Mouse (Mus musculus): ENCODE results near the gene Cdk17. TPM values are rescaled to one million over a fixed set of nuclear protein-coding genes. Genes with fewer than 3 reads are reported as not detected.

Gene Cdk17
- polyA plus RNA-seq, 1 experiment from 2014 or later, result 19.2 TPM

DNA sequence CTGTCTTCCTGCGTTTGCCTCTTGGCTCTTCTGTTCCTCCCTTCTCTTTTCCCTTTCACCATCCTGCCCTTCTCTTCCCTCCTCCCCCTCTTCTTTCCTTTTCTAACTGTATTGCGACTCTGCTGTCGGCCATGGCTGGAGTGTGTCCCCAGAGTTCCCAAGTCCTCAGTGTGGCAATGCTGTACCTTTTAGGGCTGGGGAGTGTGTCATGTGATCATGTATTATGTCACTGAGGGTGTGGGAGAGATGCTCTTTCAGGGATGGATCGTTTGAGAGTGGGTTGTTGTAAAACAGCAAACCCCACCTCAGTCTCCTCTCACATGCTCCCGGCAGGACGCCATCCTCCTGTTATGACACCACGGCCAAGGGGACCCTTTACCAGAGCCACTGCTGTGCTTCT is 120.4 kb downstream of the Cdk17 start:
- WGBS, result 83% methylated on average over 7 of the region's 7 CpGs
- Histone ChIP-seq H3K4me3 (no peak overlapping the region), H3K9ac (no peak overlapping the region), H3K9me3 (no peaks in the 10 kb centered on the region), H3K4me2 (no peak overlapping the region), H3K4me1 (peaks cover 17% of the 10 kb centered on the region), H3K27me3 (no peaks in the 10 kb centered on the region), H3K27ac (no peak overlapping the region), H3K36me3 (peaks cover 46% of the 10 kb centered on the region)
- no peak for ATAC-seq (ENCODE audit: insufficient number of reproducible peaks, insufficient read depth, low FRiP score, low TSS enrichment, low read depth)

DNA sequence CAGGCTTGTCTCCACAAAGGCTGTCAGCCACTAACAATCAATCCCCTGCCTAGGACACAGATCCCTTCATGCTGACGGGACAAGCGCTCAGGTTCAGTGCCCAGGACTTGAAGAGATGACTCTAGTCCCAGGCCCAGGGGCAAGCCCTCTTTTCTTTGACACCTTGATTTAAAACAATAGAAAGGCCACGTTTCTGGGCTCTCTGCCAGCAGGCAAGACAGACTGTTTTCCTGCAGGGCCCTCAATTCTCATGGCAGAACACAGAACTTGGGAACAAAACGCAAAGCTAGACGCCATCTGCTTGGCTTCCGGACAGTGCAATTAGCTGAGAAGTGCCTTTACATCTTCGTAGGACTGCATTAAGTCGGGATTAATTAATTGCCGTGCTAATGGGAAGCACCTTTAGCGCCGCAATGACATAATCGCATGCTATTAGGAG is 121.9 kb downstream of the Cdk17 start:
- no peak for ATAC-seq (ENCODE audit: insufficient number of reproducible peaks, insufficient read depth, low FRiP score, low TSS enrichment, low read depth)
- Histone ChIP-seq H3K9me3 (no peaks in the 10 kb centered on the region), H3K4me3 (no peak overlapping the region), H3K4me1 (peaks cover 13% of the 10 kb centered on the region; the same call in 1 of the 2 replicates), H3K9ac (no peak overlapping the region), H3K36me3 (peaks cover 50% of the 10 kb centered on the region), H3K27me3 (no peaks in the 10 kb centered on the region), H3K4me2 (no peak overlapping the region), H3K27ac (no peak overlapping the region)
- 53% methylated on average over 12 of the region's 12 CpGs for whole genome bisulfite sequencing

DNA sequence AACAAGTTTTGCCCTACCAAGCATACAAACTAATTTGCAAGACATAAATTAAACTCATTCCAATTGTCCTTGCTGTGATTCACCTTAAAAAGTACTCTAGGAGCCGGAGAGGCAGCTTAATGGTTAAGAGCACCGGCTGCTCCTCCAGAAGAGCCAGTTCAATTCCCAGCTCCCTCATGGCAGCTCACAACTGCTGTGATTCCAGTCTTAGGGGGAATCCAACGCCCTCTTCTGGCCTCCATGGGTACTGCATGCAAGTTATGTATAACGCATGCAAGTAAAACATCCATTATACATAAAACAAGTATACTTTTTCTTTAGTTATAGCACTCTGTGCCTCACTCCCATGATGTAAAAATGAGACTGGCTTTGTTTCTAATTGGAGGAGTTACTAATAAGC is 122.6 kb downstream of the Cdk17 start:
- ATAC-seq (ENCODE audit: insufficient number of reproducible peaks, insufficient read depth, low FRiP score, low TSS enrichment, low read depth), result no peak
- Histone ChIP-seq H3K9ac (no peak overlapping the region), H3K4me2 (no peak overlapping the region), H3K4me3 (no peak overlapping the region), H3K4me1 (peaks cover 14% of the 10 kb centered on the region), H3K27me3 (no peaks in the 10 kb centered on the region), H3K9me3 (no peaks in the 10 kb centered on the region), H3K27ac (no peak overlapping the region), H3K36me3 (peaks cover 52% of the 10 kb centered on the region)
- WGBS, result 70% methylated on average over 4 of the region's 4 CpGs

DNA sequence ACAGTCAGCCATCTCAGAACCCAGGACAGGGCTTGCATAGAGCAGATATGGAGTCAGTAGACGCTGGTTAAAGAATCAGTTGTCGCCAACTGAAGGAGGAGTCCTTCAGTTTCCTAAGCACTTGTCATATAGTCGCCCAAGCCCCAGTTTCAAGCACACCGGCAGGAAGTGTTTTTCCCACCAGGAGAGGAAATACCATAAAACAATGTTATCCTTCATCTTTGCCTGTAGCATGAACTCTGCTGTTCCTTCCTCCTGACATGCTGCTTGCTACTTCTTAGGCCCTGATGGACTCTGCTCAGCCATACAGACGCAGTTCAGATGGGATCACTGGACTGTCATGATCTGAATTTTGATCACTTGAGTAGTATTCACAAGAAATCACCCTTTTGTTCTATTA is 124.8 kb downstream of the Cdk17 start:
- no peaks in the 10 kb centered on the region for H3K9me3 ChIP-seq
- no peak overlapping the region for H3K27ac ChIP-seq
- H3K27me3 ChIP-seq, result no peaks in the 10 kb centered on the region
- ATAC-seq (ENCODE audit: insufficient number of reproducible peaks, insufficient read depth, low FRiP score, low TSS enrichment, low read depth), result no peak
- WGBS, result 89% methylated on average over 5 of the region's 5 CpGs
- no peak overlapping the region for H3K4me3 ChIP-seq
- H3K4me2 ChIP-seq, result no peak overlapping the region
- peaks cover 36% of the 10 kb centered on the region for H3K36me3 ChIP-seq
- H3K9ac ChIP-seq, result no peak overlapping the region
- peaks cover 17% of the 10 kb centered on the region for H3K4me1 ChIP-seq

DNA sequence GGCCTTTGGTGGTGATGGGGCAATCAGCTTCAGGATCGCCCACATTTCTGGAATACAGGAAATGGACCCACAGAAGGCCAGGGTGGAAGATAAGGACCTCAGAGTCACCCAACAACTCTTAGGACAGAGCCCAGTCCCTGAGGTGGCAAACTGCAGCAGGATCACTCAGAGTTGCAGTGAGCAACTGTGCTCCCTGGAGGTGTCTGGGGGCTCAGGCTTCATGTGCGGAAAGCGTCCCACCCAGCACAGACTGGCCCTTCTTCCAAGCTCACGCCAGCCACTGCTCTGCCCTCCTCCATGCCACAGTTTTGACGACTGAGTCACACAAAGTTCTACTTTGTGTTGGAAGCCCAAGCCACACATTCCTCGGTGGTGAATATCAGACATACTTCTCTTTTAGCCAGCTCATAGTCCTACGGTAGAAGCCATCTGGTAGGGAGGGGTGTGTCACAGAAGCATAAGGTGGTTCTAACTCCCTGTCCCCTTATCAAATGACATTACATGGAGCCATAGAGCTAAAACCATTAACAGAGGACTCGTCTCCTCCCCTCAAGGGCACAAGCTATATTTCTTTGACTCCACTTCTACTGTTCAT is 127.0 kb downstream of the Cdk17 start:
- H3K36me3 ChIP-seq, result peaks cover 27% of the 10 kb centered on the region
- no peak overlapping the region for H3K4me2 ChIP-seq

DNA sequence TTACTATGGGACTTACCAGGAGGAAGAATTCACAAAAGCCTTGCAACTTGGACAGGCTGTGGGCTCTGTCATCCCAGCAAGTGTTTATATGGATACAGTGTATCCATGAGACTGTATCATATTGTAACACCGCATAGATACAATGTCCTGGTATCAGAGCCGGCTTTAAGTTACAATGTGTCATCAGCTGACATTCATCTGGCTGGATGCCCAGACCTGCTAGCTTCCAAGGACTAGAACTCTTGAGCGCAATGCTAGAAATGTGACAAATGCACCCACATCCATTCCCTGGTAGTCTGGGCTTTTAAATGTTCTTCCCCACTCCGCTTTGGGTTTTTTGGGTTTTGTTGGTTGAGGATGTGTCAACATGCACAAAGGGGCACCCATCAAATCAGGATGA is 127.7 kb downstream of the Cdk17 start:
- H3K4me2 ChIP-seq, result no peak overlapping the region
- no peak overlapping the region for H3K9ac ChIP-seq
- H3K4me3 ChIP-seq, result no peak overlapping the region
- H3K27ac ChIP-seq, result no peak overlapping the region
- peaks cover 25% of the 10 kb centered on the region for H3K36me3 ChIP-seq
- 73% methylated on average over 4 of the region's 4 CpGs for WGBS
- H3K9me3 ChIP-seq, result no peaks in the 10 kb centered on the region
- peaks cover 17% of the 10 kb centered on the region for H3K4me1 ChIP-seq
- no peaks in the 10 kb centered on the region for H3K27me3 ChIP-seq
- peak; percentile 29; the same call in 1 of the 2 replicates for ATAC-seq (ENCODE audit: insufficient number of reproducible peaks, insufficient read depth, low FRiP score, low TSS enrichment, low read depth)

More for the DNA sequence above, 127.0 kb downstream of the Cdk17 start:
- H3K27ac ChIP-seq, result no peak overlapping the region
- no peaks in the 10 kb centered on the region for H3K27me3 ChIP-seq
- H3K9ac ChIP-seq, result no peak overlapping the region
- 87% methylated on average over 8 of the region's 8 CpGs for WGBS
- ATAC-seq (ENCODE audit: insufficient number of reproducible peaks, insufficient read depth, low FRiP score, low TSS enrichment, low read depth), result no peak; the same call in 1 of the 2 replicates
- peaks cover 17% of the 10 kb centered on the region for H3K4me1 ChIP-seq
- no peak overlapping the region for H3K4me3 ChIP-seq
- no peaks in the 10 kb centered on the region for H3K9me3 ChIP-seq

DNA sequence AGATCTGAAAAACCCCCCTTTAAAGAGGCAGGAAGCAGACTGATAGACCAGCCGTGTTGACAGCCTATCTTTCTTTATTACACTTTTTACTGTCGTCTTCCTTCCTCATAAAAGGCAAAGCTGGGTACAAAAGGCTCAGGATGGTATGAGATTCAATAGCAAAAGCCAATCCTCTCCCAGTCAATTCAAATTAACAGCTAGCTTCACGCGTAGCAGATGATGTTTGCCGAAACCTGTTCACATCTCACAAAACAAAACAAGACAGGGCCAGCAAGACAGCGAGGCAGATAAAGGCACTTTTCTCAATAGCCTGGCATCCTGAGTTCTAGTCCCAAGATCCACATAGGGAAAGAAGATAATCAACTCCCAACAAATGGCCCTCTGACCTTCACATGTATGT is 128.7 kb downstream of the Cdk17 start:
- no peak overlapping the region for H3K27ac ChIP-seq
- H3K9ac ChIP-seq, result no peak overlapping the region
- ATAC-seq (ENCODE audit: insufficient number of reproducible peaks, insufficient read depth, low FRiP score, low TSS enrichment, low read depth), result no peak
- H3K4me1 ChIP-seq, result peaks cover 25% of the 10 kb centered on the region
- no peaks in the 10 kb centered on the region for H3K27me3 ChIP-seq
- WGBS, result 85% methylated on average over 6 of the region's 6 CpGs
- peaks cover 14% of the 10 kb centered on the region for H3K36me3 ChIP-seq
- H3K4me2 ChIP-seq, result no peak overlapping the region
- H3K4me3 ChIP-seq, result no peak overlapping the region
- H3K9me3 ChIP-seq, result no peaks in the 10 kb centered on the region

DNA sequence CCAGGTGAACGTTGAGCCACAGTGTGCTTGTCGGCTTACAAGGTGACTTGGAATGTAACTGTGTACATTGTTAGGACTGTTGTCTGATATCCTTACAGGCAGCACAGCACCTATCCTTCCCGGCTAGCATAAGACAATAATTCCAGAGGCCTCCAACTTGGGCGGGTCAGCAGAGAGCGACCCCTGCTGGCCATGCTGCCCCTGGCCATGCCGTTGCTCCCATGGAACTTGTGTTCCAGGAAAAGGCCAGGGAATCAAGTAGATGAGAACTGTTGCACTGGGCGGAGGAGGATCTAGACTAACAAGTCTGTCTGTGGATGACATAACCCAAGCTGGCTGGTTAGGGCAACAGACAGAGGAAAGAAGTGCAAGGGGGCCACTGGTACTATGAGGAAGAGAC is 130.7 kb downstream of the Cdk17 start:
- Histone ChIP-seq H3K36me3 (peaks cover 6% of the 10 kb centered on the region; the same call in 1 of the 2 replicates), H3K27me3 (no peaks in the 10 kb centered on the region), H3K4me1 (peaks cover 42% of the 10 kb centered on the region), H3K27ac (no peak overlapping the region; the same call in 1 of the 2 replicates), H3K4me2 (no peak overlapping the region), H3K9me3 (no peaks in the 10 kb centered on the region), H3K9ac (no peak overlapping the region), H3K4me3 (no peak overlapping the region)
- 43% methylated on average over 7 of the region's 7 CpGs for WGBS
- ATAC-seq (ENCODE audit: insufficient number of reproducible peaks, insufficient read depth, low FRiP score, low TSS enrichment, low read depth), result no peak

DNA sequence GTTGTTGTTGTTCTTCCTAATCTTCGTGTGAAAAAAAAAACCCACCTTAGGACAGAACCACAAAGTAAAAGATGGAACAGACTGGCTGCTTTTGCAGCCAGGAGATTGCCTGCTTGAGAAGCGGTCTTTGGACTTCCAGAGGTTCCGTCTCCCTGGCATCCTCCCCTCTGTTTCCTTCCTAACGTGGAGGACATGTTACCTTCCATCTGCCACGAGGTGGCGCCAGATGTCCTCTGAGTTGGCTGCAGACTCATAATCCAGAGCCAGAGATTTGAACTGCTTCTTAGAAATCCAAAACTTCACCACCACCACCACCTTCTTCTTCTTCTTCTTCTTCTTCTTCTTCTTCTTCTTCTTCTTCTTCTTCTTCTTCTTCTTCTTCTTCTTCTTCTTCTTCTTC is 131.2 kb downstream of the Cdk17 start:
- Histone ChIP-seq H3K9me3 (no peaks in the 10 kb centered on the region), H3K9ac (no peak overlapping the region), H3K4me2 (no peak overlapping the region), H3K27me3 (no peaks in the 10 kb centered on the region), H3K4me1 (peaks cover 42% of the 10 kb centered on the region), H3K36me3 (peaks cover 6% of the 10 kb centered on the region; the same call in 1 of the 2 replicates), H3K27ac (no peak overlapping the region), H3K4me3 (no peak overlapping the region)
- WGBS, result 8% methylated on average over 6 of the region's 6 CpGs
- ATAC-seq (ENCODE audit: insufficient number of reproducible peaks, insufficient read depth, low FRiP score, low TSS enrichment, low read depth), result no peak

DNA sequence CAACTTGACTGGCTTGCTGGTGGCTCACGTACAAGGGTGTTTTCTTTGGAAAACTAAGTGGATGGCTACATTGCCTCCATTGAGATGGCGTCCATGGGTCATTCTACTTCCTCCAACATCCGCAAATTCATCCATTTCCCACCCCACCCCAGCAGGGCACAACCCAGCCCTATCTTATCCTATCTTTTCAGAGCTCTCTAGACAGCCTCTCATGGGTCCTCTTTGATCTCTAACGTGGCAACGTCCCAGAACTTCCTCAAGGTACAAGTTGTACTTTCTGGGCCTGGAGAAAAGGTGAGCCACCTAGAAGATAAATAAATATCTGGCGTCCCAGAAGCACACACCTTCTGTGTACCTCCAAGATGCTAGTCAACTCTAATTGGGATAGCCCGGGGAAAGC is 132.9 kb downstream of the Cdk17 start:
- Histone ChIP-seq H3K27ac (peak overlapping the region; percentile 44; the same call in 1 of the 2 replicates), H3K9me3 (no peaks in the 10 kb centered on the region), H3K4me2 (no peak overlapping the region), H3K27me3 (no peaks in the 10 kb centered on the region), H3K4me1 (peaks cover 46% of the 10 kb centered on the region), H3K9ac (no peak overlapping the region), H3K4me3 (no peak overlapping the region), H3K36me3 (no peaks in the 10 kb centered on the region)
- WGBS, result 75% methylated on average over 7 of the region's 7 CpGs
- no peak for ATAC-seq (ENCODE audit: insufficient number of reproducible peaks, insufficient read depth, low FRiP score, low TSS enrichment, low read depth)

DNA sequence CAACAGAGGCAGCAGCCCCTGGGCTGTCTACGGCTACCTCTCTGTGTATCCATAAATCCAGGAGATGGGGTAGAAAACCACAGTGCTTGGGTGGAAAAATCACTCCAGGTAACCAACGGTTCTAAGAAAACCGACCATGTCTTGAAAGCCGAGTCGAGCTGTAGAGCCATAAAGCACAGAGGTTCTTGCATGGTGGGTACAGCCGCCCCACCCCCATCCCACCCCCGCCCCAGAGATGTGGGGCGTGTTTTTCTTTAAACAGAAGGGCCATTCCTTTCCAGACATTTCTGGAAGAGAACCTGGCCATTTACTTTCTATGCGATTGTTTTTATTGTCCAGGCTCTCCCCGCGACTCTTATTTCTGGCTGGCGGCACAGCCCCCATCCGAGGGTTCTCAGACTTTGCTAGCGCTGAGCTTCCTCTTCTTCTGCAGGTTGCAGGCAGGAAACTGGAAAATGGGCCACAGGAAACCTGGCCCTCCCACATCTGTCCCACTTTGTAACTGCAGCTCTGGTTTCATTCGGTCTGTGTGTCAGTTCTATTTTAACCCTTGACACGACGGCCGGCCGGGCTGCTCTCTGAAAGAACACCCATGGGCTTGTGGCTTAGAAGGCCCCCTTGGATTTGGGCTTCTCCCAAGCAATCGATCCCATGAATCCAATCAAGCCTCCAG is 134.0 kb downstream of the Cdk17 start:
- Histone ChIP-seq H3K4me1 (peaks cover 54% of the 10 kb centered on the region), H3K9me3 (no peaks in the 10 kb centered on the region), H3K27me3 (no peaks in the 10 kb centered on the region), H3K4me2 (peak overlapping the region; percentile 43), H3K27ac (peak overlapping the region; percentile 44), H3K4me3 (no peak overlapping the region), H3K9ac (no peak overlapping the region), H3K36me3 (no peaks in the 10 kb centered on the region)
- ATAC-seq (ENCODE audit: insufficient number of reproducible peaks, insufficient read depth, low FRiP score, low TSS enrichment, low read depth), result no peak
- WGBS, result 36% methylated on average over 20 of the region's 20 CpGs

DNA sequence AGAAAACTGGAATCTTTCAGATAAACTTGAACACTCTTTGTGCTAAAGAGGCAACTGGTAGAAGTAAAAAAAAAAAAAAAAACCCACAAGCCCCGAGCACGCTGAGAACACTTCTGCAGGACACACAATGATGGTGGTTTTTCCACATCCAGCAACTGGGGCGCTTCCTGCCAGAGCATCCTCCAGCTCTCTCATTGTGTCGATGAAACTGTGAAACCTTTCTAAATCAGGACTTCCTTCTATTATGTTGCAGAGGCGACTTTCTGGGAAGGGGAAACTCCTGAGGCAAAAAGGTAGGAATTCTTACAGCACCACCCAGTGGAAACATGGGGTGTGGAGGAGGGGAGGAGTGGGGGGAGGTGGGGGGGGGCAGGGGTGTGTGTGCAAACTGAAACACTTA is 137.1 kb downstream of the Cdk17 start:
- peaks cover 57% of the 10 kb centered on the region for H3K4me1 ChIP-seq
- WGBS, result 25% methylated on average over 5 of the region's 5 CpGs
- no peak overlapping the region for H3K9ac ChIP-seq
- ATAC-seq (ENCODE audit: insufficient number of reproducible peaks, insufficient read depth, low FRiP score, low TSS enrichment, low read depth), result no peak
- H3K27ac ChIP-seq, result peak overlapping the region; percentile 28; the same call in 1 of the 2 replicates
- H3K9me3 ChIP-seq, result no peaks in the 10 kb centered on the region
- no peaks in the 10 kb centered on the region for H3K36me3 ChIP-seq
- no peaks in the 10 kb centered on the region for H3K27me3 ChIP-seq
- H3K4me2 ChIP-seq, result no peak overlapping the region
- H3K4me3 ChIP-seq, result no peak overlapping the region
